Mouse (Mus musculus) limb, embryonic 13.5 days (tissue): ENCODE measurements around the gene Zfp791. TPM values are rescaled to one million over a fixed set of nuclear protein-coding genes. Genes with fewer than 3 reads are reported as not detected.

Experiments used
- ATAC-seq: fragments of 200-750 bp; cut with Nextera tagmentation; 2 replicates; pipeline ENCODE4 v1.8.0; 2017; ENCODE audit warnings: low read depth, moderate number of reproducible peaks, moderate TSS enrichment; ENCODE audit not compliant: low FRiP score
- H3K27ac ChIP-seq: fragments of 300-500 bp; sonication (generic); 2 replicates; pipeline ENCODE4 v1.5.1; 2015; ENCODE audit warnings: inconsistent platforms, mild to moderate bottlenecking, moderate library complexity
- H3K27me3 ChIP-seq: fragments of 300-500 bp; sonication (generic); 2 replicates; pipeline ENCODE4 v1.6.1; 2015; ENCODE audit warnings: mild to moderate bottlenecking, inconsistent platforms
- H3K36me3 ChIP-seq: fragments of 300-500 bp; sonication (generic); 2 replicates; pipeline ENCODE4 v1.6.1; 2015; ENCODE audit warnings: inconsistent platforms, mild to moderate bottlenecking, moderate library complexity
- H3K4me1 ChIP-seq: fragments of 300-500 bp; sonication (generic); 2 replicates; pipeline ENCODE4 v1.6.1; 2015; ENCODE audit warnings: inconsistent platforms
- H3K4me2 ChIP-seq: fragments of 300-500 bp; sonication (generic); replicated peaks from 2 replicates; pipeline ENCODE4 v1.6.1; 2015; ENCODE audit warnings: inconsistent platforms, mild to moderate bottlenecking, moderate library complexity
- H3K4me3 ChIP-seq: fragments of 300-500 bp; sonication (generic); 2 replicates; pipeline ENCODE4 v1.5.1; 2015; ENCODE audit warnings: moderate library complexity, mild to moderate bottlenecking, inconsistent platforms
- H3K9ac ChIP-seq: fragments of 300-500 bp; sonication (generic); 2 replicates; pipeline ENCODE4 v1.6.1; 2015; ENCODE audit warnings: mild to moderate bottlenecking, inconsistent platforms
- H3K9me3 ChIP-seq: fragments of 300-500 bp; sonication (generic); 2 replicates; pipeline ENCODE4 v1.6.1; 2016; ENCODE audit warnings: inconsistent platforms
- WGBS: fragments of 180-500 bp; shearing (Covaris S2); methylation state at CpG from one replicate; pipeline ENCODE4 v1.1.7; 2015; 5-methylcytosine and 5-hydroxymethylcytosine counted together
- polyA plus RNA-seq: library from polyadenylated mRNA; unstranded; fragments of >200 nt; fragmentation: Nextera tagmentation; extraction: Ambion mirVana; gene quantifications from 2 replicates; pipeline ENCODE4 v1.2.1, GENCODE M21; 2015

Zfp791 gene
- polyA plus RNA-seq, 1 experiment from 2014 or later: 3.4 TPM

- ATAC-seq: peak; percentile 67
- WGBS: 1% methylated on average over 9 of the region's 9 CpGs
These were observed 41.7 kb downstream of the Zfp791 start, which contains the start of gene Wdr83 for GRCm38 (mm10) chr8:85081216-85081555. Wdr83 (minus strand) TSS chr8:85081306.

GRCm38 (mm10) chr8:85080532-85081215 lies 42.2 kb downstream of the Zfp791 start, which contains the start of gene Wdr83os:
Wdr83os (plus strand) TSS chr8:85080740.
- under 1% methylated on average over 30 of the region's 30 CpGs for WGBS
- peak; percentile 5 for ATAC-seq
- peak within 1 kb of the TSS; percentile 96 for H3K4me2 ChIP-seq
- peaks cover 28% of the 10 kb centered on the region for H3K36me3 ChIP-seq
- H3K9me3 ChIP-seq: no peaks in the 10 kb centered on the region
- peaks cover 37% of the 10 kb centered on the region for H3K4me1 ChIP-seq
- peak within 1 kb of the TSS; percentile 88 for H3K9ac ChIP-seq
- peak within 1 kb of the TSS; percentile 44; the same call in 1 of the 2 replicates for H3K27ac ChIP-seq
- peak within 1 kb of the TSS; percentile 89 for H3K4me3 ChIP-seq
- H3K27me3 ChIP-seq: no peaks in the 10 kb centered on the region

More at GRCm38 (mm10) chr8:85081216-85081555, 41.7 kb downstream of the Zfp791 start, which contains the start of gene Wdr83:
- Histone ChIP-seq H3K4me3 (peak within 1 kb of the TSS; percentile 89), H3K9ac (peak within 1 kb of the TSS; percentile 88), H3K36me3 (peaks cover 25% of the 10 kb centered on the region), H3K9me3 (no peaks in the 10 kb centered on the region), H3K4me1 (peaks cover 37% of the 10 kb centered on the region), H3K27ac (peak within 1 kb of the TSS; percentile 44; the same call in 1 of the 2 replicates), H3K27me3 (no peaks in the 10 kb centered on the region), H3K4me2 (peak within 1 kb of the TSS; percentile 96)

- Histone ChIP-seq H3K4me3 (peak overlapping the region; percentile 89), H3K4me2 (peak overlapping the region; percentile 96), H3K4me1 (peaks cover 37% of the 10 kb centered on the region), H3K27ac (peak overlapping the region; percentile 44; the same call in 1 of the 2 replicates), H3K9ac (peak overlapping the region; percentile 88), H3K9me3 (no peaks in the 10 kb centered on the region), H3K27me3 (no peaks in the 10 kb centered on the region), H3K36me3 (peaks cover 28% of the 10 kb centered on the region)
- no peak for ATAC-seq
- WGBS: under 1% methylated on average over 25 of the region's 25 CpGs
These were observed 42.7 kb downstream of the Zfp791 start for GRCm38 (mm10) chr8:85080214-85080531.

- no peak for ATAC-seq
- Histone ChIP-seq H3K36me3 (peaks cover 45% of the 10 kb centered on the region), H3K9me3 (no peaks in the 10 kb centered on the region), H3K27me3 (no peaks in the 10 kb centered on the region), H3K4me3 (no peak overlapping the region), H3K9ac (no peak overlapping the region), H3K4me2 (no peak overlapping the region), H3K4me1 (peaks cover 25% of the 10 kb centered on the region), H3K27ac (no peak overlapping the region)
- WGBS: 0% methylated on average over 2 of the region's 2 CpGs
These were observed 45.9 kb downstream of the Zfp791 start for GRCm38 (mm10) chr8:85076993-85077392.

GRCm38 (mm10) chr8:85076001-85076400 lies 46.9 kb downstream of the Zfp791 start:
- Histone ChIP-seq H3K9ac (no peak overlapping the region), H3K4me3 (no peak overlapping the region), H3K9me3 (no peaks in the 10 kb centered on the region), H3K27me3 (no peaks in the 10 kb centered on the region), H3K4me2 (no peak overlapping the region), H3K27ac (no peak overlapping the region), H3K4me1 (peaks cover 20% of the 10 kb centered on the region), H3K36me3 (peaks cover 45% of the 10 kb centered on the region)
- WGBS: 78% methylated on average over 9 of the region's 9 CpGs
- no peak for ATAC-seq

- Histone ChIP-seq H3K27ac (no peak overlapping the region), H3K4me3 (no peak overlapping the region), H3K9ac (no peak overlapping the region), H3K4me1 (peaks cover 17% of the 10 kb centered on the region), H3K36me3 (peaks cover 45% of the 10 kb centered on the region), H3K27me3 (no peaks in the 10 kb centered on the region), H3K4me2 (no peak overlapping the region), H3K9me3 (no peaks in the 10 kb centered on the region)
- WGBS: 89% methylated on average over 10 of the region's 10 CpGs
- ATAC-seq: no peak
These were observed 48.3 kb downstream of the Zfp791 start for GRCm38 (mm10) chr8:85074617-85075016.

GRCm38 (mm10) chr8:85074167-85074566 lies 48.7 kb downstream of the Zfp791 start:
- WGBS: 79% methylated on average over 10 of the region's 10 CpGs

GRCm38 (mm10) chr8:85073041-85073612 lies 49.8 kb downstream of the Zfp791 start:
- H3K4me1 ChIP-seq: peaks cover 14% of the 10 kb centered on the region
- no peak overlapping the region for H3K9ac ChIP-seq
- no peak overlapping the region for H3K27ac ChIP-seq
- H3K4me2 ChIP-seq: peak overlapping the region; percentile 78
- no peaks in the 10 kb centered on the region for H3K27me3 ChIP-seq
- peak overlapping the region; percentile 95; the same call in 1 of the 2 replicates for H3K4me3 ChIP-seq
- WGBS: 93% methylated on average over 15 of the region's 15 CpGs
- H3K9me3 ChIP-seq: no peaks in the 10 kb centered on the region
- no peak for ATAC-seq
- peaks cover 39% of the 10 kb centered on the region for H3K36me3 ChIP-seq

More at GRCm38 (mm10) chr8:85074167-85074566, 48.7 kb downstream of the Zfp791 start:
- H3K36me3 ChIP-seq: peaks cover 45% of the 10 kb centered on the region
- ATAC-seq: no peak
- no peaks in the 10 kb centered on the region for H3K27me3 ChIP-seq
- no peak overlapping the region for H3K27ac ChIP-seq
- H3K4me3 ChIP-seq: no peak overlapping the region
- H3K4me2 ChIP-seq: no peak overlapping the region
- H3K9ac ChIP-seq: no peak overlapping the region
- H3K4me1 ChIP-seq: peaks cover 14% of the 10 kb centered on the region
- no peaks in the 10 kb centered on the region for H3K9me3 ChIP-seq

- no peaks in the 10 kb centered on the region for H3K27me3 ChIP-seq
- peaks cover 14% of the 10 kb centered on the region for H3K4me1 ChIP-seq
- peaks cover 39% of the 10 kb centered on the region for H3K36me3 ChIP-seq
- peak overlapping the region; percentile 95 for H3K4me3 ChIP-seq
- peak overlapping the region; percentile 78 for H3K4me2 ChIP-seq
- peak overlapping the region; percentile 96; the same call in 1 of the 2 replicates for H3K27ac ChIP-seq
- H3K9ac ChIP-seq: peak overlapping the region; percentile 88
- H3K9me3 ChIP-seq: no peaks in the 10 kb centered on the region
- ATAC-seq: peak; percentile 18; the same call in 1 of the 2 replicates
- 36% methylated on average over 9 of the region's 9 CpGs for WGBS
These were observed 50.4 kb downstream of the Zfp791 start for GRCm38 (mm10) chr8:85072364-85072929.

GRCm38 (mm10) chr8:85071514-85072281 lies 51.2 kb downstream of the Zfp791 start, which contains the start of gene Dhps:
Dhps (plus strand) TSS chr8:85071757.
- ATAC-seq: peak; percentile 91
- peak within 1 kb of the TSS; percentile 96 for H3K27ac ChIP-seq
- H3K4me3 ChIP-seq: peak within 1 kb of the TSS; percentile 95
- peak within 1 kb of the TSS; percentile 88 for H3K9ac ChIP-seq
- no peaks in the 10 kb centered on the region for H3K27me3 ChIP-seq
- peaks cover 14% of the 10 kb centered on the region for H3K4me1 ChIP-seq
- no peaks in the 10 kb centered on the region for H3K9me3 ChIP-seq
- peaks cover 39% of the 10 kb centered on the region for H3K36me3 ChIP-seq
- H3K4me2 ChIP-seq: peak within 1 kb of the TSS; percentile 78
- under 1% methylated on average over 68 of the region's 68 CpGs for WGBS

GRCm38 (mm10) chr8:85071041-85071440 lies 51.9 kb downstream of the Zfp791 start:
- Histone ChIP-seq H3K9ac (peak overlapping the region; percentile 88; the same call in 1 of the 2 replicates), H3K9me3 (no peaks in the 10 kb centered on the region), H3K36me3 (peaks cover 39% of the 10 kb centered on the region), H3K27me3 (no peaks in the 10 kb centered on the region), H3K4me1 (peaks cover 14% of the 10 kb centered on the region), H3K4me2 (peak overlapping the region; percentile 78), H3K4me3 (peak overlapping the region; percentile 95), H3K27ac (peak overlapping the region; percentile 96; the same call in 1 of the 2 replicates)
- ATAC-seq: no peak
- 83% methylated on average over 5 of the region's 5 CpGs for WGBS
